Mouse (Mus musculus): ENCODE results near the gene Rapgef3.

Gene Rapgef3

DNA sequence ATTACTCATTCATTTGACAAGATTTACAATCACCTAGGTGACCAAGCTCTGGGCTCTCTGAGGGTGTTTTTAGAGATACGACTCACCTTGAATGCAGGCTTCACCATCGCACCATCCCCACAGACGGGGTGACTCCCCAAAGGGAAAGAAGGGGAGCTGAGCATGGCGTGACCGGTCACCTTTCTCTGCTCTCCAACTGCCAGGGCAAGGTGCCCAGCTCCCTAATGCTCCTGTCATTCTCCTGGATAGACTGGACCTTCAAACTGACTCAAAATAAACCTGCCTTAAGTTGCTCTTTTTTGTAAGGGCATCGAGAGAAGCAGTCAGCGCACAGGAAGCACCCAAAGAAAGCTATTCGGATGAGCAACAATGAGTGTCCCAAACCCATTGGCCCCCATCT is 2.5 kb upstream of the Rapgef3 start:
- no peak for DNase-seq

DNA sequence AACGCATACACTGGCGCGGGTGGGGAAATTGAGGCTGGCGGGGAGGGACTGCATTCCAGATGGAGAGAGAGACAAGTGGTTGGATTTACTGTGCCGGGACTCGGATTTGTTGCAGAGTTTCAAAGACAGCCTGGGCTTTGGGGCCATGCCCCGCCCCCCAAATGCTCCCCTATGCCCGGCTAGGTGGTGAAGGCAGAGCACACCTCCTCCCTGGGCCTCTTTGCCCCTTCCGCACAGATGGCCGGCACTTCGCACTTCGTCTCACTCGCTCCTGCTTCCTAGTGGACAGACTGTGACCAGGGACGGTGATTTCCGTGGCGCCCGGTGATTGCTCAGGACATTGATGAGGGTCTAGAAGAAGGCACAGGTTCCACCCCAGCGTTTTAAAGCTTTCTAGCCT is 420 bp upstream of the Rapgef3 start:
- no peak for DNase-seq

DNA sequence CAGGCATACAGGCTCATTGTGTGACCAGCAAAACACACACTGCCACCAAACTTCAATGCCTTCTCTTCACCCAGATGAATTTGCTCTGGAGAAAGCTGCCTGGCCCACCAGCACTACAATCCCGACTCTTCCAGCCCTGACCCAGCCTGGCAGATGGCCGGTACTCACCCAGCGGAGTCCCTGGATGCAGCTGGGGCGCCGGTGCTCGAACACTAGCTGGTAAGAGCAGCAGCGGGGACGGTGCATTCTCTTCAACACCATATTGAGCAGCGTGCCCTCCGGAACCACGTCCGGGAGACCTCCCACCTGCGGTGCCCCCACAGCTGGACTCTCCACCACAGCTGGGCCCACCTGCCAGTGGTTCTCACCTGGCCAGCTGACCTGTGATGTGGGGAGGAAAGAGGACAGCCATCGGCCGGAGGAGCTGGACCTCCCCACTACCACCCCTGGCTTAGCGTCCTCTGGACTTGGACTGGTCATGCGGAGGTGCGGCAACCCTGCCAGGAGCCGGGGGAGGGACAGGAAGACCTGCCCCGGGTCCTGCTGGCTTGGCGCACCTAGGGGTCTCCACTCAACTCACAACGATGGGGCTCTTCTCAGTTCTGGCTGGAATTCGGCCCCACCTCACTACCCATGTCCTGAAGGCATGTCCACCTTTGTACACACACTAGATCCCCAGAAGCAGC is 1.0 kb downstream of the Rapgef3 start:
- no peak for DNase-seq

DNA sequence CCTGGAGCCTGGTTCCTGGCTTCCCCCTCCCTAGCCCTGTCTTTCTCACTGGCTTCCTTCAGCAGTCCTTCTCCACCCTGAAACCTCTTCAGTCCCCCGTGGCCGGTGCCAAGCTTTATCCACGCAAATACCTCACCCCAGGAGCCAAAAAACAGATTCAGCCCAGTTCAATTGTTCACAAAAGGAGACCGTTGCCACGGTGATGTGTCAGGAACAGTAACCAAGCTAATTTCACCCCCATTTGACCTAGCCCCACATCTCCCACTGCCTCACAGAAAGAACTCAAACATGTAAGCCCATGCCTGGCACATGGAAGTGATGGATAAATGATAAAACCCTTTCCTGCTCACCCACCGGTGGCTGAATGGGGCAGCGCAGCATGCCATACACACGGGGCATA is 1.6 kb downstream of the Rapgef3 start:
- DNase-seq = peak; percentile 94

DNA sequence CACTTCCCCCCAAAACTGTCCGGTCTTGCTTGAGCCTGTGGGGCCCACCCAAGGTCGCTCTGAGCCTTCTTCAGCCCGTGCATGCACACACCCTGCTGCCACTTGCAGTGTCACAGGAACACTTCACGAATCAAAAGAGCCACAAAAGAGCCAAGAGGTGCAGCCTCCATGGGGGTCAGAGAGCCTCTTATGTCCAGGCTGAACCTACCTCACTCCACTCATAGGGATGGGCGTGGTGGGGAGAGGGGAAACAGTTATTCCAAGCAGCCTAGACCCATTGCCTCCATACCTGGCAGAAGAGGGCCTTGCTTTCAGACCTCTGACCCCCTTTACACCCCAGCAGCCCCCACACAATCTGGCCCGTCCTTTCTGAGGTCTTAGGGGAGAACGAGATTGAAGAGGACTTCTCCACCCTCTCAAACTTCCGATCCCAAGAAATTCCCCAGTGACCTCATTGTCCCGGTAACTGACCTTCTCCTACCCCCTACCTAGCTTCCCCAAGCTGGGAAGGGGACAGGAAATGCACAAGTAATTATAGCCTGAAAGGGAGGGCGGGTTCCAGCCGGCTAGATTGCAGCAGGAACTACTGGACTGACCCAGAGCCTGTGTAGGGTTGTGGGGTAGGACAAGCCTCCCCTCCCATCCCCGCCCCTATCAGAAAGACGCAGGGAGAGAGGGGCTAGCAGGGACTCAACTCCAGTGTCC is 2.5 kb downstream of the Rapgef3 start:
- DNase-seq = peak; percentile 98

DNA sequence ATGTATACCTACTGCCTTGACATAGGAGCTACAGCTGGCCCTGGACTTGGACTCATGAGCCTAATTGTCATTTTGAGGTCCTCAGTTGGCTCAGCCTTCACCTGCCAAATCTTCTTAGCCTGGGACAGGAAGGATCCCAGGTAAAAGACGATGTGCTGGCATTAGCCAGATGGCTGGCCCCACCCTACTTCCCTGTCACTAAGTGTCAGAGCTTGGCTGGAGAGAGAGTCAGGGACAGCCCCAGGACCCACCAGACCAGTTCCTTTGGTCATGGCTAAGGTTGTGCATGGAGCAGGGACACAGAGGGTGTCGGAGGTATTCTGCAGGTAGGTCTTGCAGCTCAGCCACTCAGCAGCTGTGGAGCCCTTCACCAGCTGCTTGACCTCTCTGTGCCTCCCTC is 3.2 kb downstream of the Rapgef3 start:
- peak; percentile 92 for DNase-seq

DNA sequence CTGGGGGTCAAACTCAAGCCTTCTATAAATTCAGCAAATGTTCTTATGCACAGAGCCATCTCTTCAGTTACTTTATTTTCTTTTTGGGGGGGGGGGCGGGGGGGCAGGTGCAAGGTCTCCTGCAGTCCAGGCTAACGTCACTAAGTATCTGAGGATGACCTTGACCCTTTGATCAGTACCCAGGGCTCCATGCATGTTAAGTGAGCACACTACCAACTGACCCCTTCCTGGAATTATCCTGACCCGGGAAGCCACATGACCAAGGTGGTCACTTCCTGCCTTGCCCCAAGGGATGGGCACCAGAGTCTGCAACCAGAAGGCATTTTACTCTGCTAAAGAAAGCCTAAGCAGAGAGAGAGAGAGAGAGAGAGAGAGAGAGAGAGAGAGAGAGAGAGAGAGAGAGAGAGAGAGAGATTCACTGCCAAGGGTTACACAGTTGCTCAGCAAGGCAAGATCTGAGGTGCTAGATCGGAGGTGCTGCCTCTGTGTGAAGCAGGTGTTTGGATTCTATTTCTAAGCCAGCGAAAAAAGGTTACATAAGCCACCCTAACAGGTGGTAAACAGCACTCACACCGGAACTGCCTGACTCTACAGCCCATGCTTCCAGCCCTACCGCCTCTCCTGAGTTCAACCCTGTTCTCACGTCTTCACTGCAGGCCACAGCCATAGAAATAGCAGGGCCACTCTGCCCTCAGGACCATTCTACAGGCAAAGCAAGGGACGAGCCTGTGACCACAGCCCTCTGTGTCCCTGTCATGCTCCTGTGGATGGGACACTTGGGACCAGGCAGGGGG is 4.3 kb downstream of the Rapgef3 start:
- peak; percentile 94 for DNase-seq

DNA sequence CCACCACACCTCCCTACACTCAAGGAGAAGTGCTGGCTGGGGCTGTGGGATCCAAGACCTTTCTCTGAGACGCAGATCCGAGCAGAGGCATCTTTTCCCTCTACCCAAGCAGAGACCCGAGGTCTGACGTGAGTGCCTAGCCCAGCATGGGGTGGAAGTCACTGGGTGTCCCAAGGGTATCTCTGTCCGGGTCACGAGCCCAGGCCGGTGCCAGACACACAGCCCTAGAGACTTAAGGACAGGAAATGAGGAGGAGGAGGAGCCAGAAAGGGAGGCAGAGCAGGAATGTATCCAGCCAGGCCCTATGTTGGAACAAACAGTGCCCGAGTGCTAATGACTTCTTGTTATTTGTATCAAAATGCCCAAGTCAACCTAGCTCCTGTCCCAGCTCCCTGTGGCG is 5.0 kb downstream of the Rapgef3 start:
- DNase-seq = peak; percentile 99

DNA sequence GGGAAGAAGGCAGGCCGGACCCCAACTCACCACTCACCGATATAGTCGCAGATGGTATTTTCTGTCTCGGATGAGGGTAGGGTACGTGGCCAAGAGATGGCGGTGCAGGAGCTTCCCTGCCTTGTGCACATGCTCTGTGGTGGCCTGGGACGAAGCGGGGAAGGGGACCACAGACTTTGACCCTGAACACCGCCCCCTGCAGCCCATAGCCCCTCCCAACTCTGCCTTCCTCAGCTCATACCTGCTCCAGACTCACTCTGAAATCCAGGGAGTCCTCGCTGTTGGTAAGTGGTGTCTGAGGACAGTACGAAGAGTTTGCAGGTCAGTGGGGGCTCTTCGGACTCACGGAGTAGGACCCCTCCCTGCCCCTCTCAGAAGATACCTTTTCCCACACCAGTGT is 6.3 kb downstream of the Rapgef3 start:
- no peak for DNase-seq

DNA sequence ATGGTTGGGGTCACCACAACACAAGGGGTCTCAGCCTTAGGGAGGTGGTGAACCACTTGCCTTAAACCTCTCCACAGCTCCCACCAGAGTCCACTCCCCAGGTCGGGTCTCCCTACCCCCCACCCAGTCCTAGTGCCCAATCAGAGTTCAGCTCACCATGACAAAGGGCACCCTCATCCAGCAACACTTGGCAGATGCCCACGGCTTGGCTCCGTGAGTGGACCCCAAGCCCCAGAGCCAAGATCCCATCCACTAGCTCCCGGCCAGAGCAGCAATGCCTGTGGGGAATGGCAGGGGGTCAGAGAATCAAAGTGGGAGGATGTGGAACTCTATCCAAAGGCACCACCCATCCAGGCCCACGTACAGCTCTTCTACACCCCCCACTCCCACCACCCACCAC is 6.8 kb downstream of the Rapgef3 start:
- no peak for DNase-seq

DNA sequence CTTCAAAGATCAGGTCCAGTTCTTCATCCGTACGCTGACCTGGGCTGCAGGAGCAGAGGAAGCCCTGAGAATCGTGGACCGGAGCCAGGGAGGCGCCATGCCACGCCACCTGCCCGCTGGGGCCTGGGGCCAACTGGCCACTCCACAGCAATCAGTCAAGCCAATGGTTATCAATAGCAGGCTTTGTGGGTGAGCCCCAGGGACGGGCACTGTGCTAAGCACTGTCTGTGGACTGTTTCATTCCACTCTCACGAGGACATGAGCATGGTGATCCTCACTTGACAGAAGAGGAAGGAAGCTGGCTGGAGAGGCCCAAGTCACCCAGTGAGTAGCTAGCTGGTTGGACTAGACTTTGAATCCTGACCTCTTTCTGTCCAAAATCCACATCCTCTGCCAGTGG is 7.8 kb downstream of the Rapgef3 start:
- DNase-seq = no peak

DNA sequence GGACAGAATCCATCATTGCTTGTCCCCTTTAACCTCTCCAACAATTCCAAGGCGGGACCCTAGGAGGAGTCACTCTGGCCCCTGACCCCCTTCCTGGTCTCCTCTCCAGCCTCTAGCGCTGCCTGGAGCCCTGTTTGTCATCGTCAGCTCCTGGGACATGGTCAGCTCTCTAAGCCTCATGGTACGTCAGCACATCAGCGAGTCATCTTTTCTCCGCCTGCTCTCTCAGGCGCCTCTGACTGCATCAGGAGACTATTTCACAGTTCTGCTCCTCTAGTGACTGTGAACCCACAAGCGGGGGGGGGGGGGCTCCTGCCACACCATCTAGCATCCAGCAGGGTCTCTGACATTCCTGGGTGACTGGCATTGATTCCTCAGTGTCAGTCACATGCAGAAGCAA is 12.4 kb downstream of the Rapgef3 start:
- no peak for DNase-seq

DNA sequence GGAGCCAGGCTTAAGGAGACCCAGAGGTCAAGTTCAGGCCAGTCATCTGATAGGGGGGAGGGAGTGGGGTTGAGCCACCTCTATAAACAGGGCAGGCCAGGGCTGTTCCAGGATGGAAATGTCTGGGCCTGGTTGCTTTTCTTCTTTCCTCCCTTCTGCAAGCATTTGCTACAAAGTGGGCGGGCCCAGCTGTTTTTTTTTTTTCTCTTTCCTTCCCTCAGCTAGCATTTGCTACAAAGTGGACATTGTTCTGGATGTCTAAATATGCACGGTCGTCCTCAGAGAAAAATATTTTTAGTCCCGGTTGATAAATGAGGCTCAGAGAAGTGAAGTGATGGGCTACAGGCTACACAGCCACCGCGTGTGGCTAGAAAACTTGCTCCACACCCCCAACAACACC is 13.3 kb downstream of the Rapgef3 start:
- DNase-seq = no peak

DNA sequence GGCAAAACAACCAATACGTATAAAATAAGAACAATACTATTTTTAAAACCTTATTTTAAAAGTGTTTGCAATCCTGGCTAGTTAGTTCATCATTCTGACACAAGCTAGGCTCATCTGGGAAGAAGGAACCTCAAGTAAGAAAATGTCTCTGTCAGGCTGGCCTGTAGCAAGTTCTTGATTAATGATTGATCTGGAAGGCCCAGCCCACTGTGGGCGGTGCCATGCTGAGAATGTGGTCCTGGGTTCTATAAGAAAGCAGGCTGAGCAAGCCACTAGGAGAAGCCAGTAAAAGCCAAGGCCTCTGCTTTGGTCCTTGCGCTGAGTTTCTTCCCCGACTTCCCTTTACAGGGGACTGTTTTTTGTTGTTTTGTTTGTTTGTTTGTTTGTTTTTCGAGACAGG is 15.3 kb downstream of the Rapgef3 start:
- no peak for DNase-seq

DNA sequence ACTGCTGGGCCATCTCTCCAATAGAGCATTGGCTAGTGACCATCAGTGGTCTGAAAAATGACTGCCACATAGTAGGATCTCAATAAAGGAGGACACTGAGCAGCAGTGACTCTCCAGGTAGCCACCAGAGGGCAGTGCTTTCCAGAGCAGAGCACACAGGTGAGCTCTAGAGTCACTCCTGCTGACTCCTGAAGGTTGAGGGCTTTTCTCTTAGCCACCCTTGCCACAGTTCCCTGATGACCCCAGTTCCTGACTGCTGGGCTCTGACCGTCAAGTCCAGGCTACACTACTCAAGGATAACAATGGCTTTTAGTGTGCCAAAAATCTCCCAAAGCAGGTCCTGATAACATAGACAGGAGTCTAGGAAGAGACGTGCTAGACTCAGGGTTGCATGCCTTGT is 16.1 kb downstream of the Rapgef3 start:
- DNase-seq = peak; percentile 96

DNA sequence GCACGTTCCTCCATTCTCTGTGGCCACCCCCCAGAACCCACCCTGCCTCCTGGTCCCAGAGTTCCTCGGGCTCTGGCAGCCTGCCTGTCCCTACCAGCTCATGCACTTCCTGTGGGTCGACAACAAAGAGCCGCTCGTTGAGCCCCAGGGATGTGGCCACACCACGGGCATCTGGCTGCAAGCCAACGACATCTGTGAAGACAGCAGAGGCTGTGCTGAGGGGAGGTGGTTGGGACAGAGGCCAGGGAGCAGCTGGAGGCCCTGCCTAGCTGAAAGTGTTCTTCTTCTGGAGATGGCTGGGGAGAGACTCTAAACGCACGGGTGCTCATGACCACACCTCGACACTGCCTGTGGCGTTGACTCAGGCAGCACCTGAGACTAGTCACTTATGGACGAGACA is 17.1 kb downstream of the Rapgef3 start:
- DNase-seq = peak; percentile 98

DNA sequence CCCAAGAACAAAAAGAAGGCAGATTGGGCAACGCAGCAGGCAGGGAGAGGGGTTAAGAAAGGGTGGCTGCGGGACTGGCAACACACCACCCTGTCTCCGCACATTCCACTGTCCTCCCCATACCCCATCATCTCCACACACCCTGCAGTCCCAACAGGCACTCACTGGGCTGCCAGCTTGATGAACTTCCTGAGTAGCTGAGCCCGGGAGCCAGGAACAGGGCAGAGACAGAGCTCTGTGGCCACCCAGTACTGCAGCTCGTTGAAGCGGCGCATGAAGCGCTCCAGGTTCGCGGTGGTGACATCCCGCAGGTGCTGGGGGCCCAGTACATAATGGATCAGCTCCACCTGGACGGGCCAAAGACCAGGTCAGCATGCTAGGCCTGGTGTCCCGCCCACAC is 17.9 kb downstream of the Rapgef3 start:
- no peak for DNase-seq

DNA sequence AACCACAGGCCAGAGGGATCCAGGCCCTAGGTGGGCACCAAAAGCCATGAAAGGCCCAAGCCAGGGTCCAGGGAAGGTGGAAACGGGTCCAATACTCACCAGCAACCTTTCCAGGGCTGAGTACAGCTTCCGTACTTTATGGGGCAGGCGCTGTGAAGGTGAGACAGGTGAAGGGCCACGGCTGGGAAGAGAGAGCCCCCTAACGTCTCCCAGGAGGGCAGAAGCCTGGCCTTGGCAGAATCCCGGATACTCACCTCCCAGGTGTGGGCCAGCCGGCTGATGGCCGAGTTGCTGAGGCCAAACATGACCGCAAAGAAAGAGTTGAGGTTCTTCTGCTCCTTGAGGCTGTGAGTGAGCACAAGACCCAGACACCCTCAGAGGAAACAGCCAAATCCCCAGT is 18.4 kb downstream of the Rapgef3 start:
- DNase-seq = no peak

DNA sequence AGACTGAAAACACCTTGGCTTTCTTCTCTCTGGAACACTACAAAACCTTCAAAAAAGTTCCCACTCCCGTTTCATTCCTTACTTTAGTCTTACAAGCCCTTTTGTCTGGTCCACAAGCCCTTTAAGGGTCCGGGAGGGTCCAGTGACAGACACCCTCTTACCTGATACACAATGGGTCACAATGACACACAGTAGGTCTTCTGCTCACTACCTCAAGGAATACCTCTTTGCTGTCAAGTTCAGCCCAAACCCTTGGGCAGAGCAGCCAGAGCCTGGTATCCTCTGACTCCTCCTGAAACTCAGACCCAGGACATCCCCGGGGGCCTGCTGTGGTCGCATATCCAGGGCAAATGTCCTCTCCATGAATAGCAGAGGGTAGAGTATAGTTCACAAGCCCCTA is 18.8 kb downstream of the Rapgef3 start:
- DNase-seq = no peak

DNA sequence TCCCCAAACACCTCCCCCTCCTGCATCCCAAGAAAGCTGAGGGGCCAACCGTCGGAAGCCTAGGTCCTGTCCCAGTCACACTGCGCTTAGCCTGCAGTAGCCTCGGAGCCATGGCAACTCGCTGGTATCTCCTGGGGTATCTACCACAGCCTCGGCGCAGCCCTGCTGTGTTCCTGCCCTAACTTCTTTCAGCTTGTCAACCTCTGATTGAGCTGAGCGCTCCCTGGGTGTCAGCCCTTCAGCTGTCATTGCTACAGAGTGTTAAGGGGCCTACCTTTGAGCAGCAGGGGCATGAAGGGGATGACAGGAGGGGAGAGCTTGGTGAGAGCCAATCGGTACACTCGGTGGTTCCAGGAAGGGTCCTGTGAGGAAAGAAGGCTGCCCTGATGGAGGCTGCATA is 19.5 kb downstream of the Rapgef3 start:
- DNase-seq = no peak

DNA sequence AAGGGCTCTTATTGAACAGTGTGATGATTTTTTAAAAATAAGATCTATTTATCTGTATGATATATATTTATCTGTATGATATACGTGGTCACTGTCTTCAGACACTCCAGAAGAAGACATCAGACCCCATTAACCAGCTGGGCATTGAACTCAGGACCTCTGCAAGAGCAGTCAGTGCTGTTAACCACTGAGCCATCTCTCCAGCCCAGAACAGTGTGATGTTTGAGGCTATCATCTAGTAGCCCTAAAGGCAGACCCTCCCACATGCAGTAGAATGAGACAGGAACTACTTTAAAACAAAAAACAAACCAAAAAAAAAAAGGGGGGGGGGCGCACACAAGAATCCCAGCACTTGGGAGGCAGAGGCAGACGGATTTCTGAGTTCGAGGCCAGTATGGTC is 20.3 kb downstream of the Rapgef3 start:
- no peak for DNase-seq

DNA sequence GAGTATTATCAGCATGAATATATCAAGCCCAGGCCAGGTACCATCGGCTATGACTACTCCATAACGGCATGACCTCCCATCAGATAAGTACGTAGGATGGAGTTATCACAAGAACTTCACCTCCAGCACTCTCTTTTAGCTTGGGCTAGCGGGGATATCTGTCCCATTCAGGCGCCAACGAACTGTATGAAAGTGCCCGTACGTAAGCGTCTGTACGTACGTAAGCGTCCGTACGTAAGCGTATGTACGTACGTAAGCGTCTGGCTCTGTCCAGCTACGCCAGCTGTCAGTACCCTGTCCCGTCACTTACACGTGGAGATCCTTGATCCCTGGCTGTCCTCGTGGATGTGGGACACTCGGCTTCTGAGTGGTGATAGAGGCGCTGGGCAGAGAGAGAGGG is 21.0 kb downstream of the Rapgef3 start:
- DNase-seq = no peak

DNA sequence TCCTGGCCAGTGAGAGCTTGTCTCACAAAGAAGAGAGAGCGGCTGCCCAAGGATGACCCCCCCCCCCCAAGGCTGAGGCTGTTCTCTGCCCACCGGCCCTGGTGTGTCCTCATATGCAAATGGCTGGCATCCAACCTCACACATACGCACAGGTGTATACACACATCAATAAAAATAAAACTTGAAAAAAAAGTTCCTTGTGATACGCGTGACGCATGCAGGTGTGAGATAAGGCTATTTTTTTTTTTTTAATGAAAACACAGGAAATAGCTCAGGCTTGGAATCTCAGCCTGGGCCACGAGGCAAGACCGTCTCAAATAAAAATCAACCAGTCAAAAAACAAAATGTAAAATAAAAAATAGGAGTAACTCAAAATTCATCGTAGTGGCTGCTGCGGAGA is 21.5 kb downstream of the Rapgef3 start:
- DNase-seq = no peak

DNA sequence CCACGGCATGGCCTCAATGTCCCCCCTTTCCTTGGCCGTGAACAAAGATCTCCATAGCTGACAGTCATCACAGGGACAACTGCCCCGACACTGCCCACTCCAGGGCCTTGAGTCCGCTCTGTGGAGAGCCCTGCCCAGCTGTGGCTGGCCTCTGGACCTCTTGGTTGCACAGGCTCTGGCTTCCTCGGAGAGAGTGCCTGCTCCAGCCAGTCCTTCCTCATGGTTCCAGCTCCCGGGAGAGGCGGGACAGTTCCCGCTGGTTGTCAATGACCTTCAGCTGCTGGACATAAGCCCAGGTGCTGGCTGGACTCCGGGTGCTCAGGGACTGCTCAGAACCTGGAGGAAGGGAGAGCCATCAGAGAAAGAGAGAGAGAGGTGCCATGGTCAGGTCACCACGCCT is 22.4 kb downstream of the Rapgef3 start:
- peak; percentile 98 for DNase-seq
